Mouse (Mus musculus) hindbrain, embryonic 13.5 days (tissue): ENCODE measurements around the gene Gm10662. TPM values are rescaled to one million over a fixed set of nuclear protein-coding genes. Genes with fewer than 3 reads are reported as not detected.
"Not testable (repeated sequence)": the region's sequence is repeated elsewhere in the genome, so short reads cannot be mapped to it uniquely, and the experiment has no call there.

Experiments used
- ATAC-seq: fragments of 200-750 bp; cut with Nextera tagmentation; 2 replicates; pipeline ENCODE4 v1.8.0; 2017; ENCODE audit warnings: moderate TSS enrichment; ENCODE audit not compliant: low FRiP score
- H3K27ac ChIP-seq: fragments of 300-500 bp; sonication (generic); 2 replicates; pipeline ENCODE4 v1.5.1; 2015; ENCODE audit warnings: inconsistent platforms, mild to moderate bottlenecking, moderate library complexity
- H3K27me3 ChIP-seq: fragments of 300-500 bp; sonication (generic); 2 replicates; pipeline ENCODE4 v1.6.1; 2015; ENCODE audit warnings: mild to moderate bottlenecking, inconsistent platforms
- H3K36me3 ChIP-seq: fragments of 300-500 bp; sonication (generic); 2 replicates; pipeline ENCODE4 v1.6.1; 2015; ENCODE audit warnings: mild to moderate bottlenecking, inconsistent platforms
- H3K4me1 ChIP-seq: fragments of 300-500 bp; sonication (generic); replicated peaks from 2 replicates; pipeline ENCODE4 v1.6.1; 2015; ENCODE audit warnings: inconsistent platforms
- H3K4me2 ChIP-seq: fragments of 300-500 bp; sonication (generic); 2 replicates; pipeline ENCODE4 v1.6.1; 2015; ENCODE audit warnings: inconsistent platforms, mild to moderate bottlenecking, moderate library complexity
- H3K4me3 ChIP-seq: fragments of 300-500 bp; sonication (generic); 2 replicates; pipeline ENCODE4 v1.5.1; 2015; ENCODE audit warnings: mild to moderate bottlenecking, inconsistent platforms
- H3K9ac ChIP-seq: fragments of 300-500 bp; sonication (generic); 2 replicates; pipeline ENCODE4 v1.6.1; 2015; ENCODE audit warnings: mild to moderate bottlenecking, inconsistent platforms
- H3K9me3 ChIP-seq: fragments of 300-500 bp; sonication (generic); 2 replicates; pipeline ENCODE4 v1.6.1; 2016; ENCODE audit warnings: inconsistent platforms
- WGBS: fragments of 180-500 bp; shearing (Covaris S2); methylation state at CpG from one replicate; pipeline ENCODE4 v1.1.7; 2015; 5-methylcytosine and 5-hydroxymethylcytosine counted together
- polyA plus RNA-seq: library from polyadenylated mRNA; unstranded; fragments of >200 nt; fragmentation: Nextera tagmentation; extraction: Ambion mirVana; gene quantifications from 2 replicates; pipeline ENCODE4 v1.2.1, GENCODE M21; 2015

Gene Gm10662
- polyA plus RNA-seq: not detected in 2 replicates

GRCm38 (mm10) chr7:23144380-23144779 is at the start of gene Gm10662:
Gene Gm10662 (minus strand): TSS chr7:23144480.
- H3K27ac ChIP-seq, H3K4me2 ChIP-seq, H3K9me3 ChIP-seq, ATAC-seq, H3K9ac ChIP-seq, H3K4me3 ChIP-seq, H3K36me3 ChIP-seq, H3K4me1 ChIP-seq, H3K27me3 ChIP-seq: not testable (repeated sequence)
- WGBS: no CpG with 5 or more reads among the region's 1 CpGs

GRCm38 (mm10) chr7:23163505-23163904 is 19.2 kb upstream of the Gm10662 start:
- H3K4me1 ChIP-seq, H3K4me2 ChIP-seq, H3K27me3 ChIP-seq, H3K9ac ChIP-seq, H3K36me3 ChIP-seq, H3K27ac ChIP-seq, ATAC-seq, H3K9me3 ChIP-seq, H3K4me3 ChIP-seq: not testable (repeated sequence)
- WGBS: 91% methylated on average over 10 of the region's 10 CpGs

Other genes starting within 250 kb of the Gm10662 start
- not detected in 2 replicates for gene Gm4214, start 159.8 kb downstream of the Gm10662 start, polyA plus RNA-seq
- not detected in 2 replicates for gene Gm4216, start 124.6 kb downstream of the Gm10662 start, polyA plus RNA-seq
- not detected in 2 replicates for gene Vmn1r163, start 88.9 kb downstream of the Gm10662 start, polyA plus RNA-seq
- not detected in 2 replicates for gene Gm8720, start 77.0 kb downstream of the Gm10662 start, polyA plus RNA-seq
- not detected in 2 replicates for gene Vmn1r165, start 72.9 kb upstream of the Gm10662 start, polyA plus RNA-seq
- not detected in 2 replicates for gene Vmn1r166, start 107.2 kb upstream of the Gm10662 start, polyA plus RNA-seq
- not detected in 2 replicates for gene Gm6902, start 134.4 kb upstream of the Gm10662 start, polyA plus RNA-seq
- not detected in 2 replicates for gene Nlrp4e, start 156.7 kb upstream of the Gm10662 start, polyA plus RNA-seq
- gene Nlrp5, start 241.4 kb upstream of the Gm10662 start, polyA plus RNA-seq: not detected in 2 replicates